Mouse (Mus musculus): ENCODE measurements at regions not wholly inside any gene's neighbourhood (a gene's known extent, or its start where the extent isn't known, plus 50 kb on each side); places are given as distances from the start of the nearest gene placed in this dataset.

DNA sequence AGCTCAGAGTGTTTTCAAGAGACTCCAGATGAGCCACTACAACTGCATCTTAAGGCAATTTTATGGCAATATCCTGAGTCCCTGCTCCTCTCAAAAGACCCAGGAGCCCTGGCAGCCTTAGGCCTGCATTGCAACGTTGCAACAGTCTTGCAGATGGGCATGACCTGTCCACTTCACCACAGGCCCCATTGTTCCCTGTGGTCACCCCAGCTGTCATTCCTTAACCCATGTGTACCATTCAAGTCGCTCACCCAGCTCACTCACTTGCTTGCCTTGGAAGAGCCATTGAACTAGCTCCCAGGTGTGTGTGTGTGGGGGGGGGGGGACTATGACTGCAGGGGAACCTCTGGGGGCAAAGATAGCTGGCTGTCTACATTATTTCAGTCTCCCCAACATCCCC, 110.8 kb downstream of the Efnb1 start:
- TF ChIP-seq CTCF (IDR thresholded peaks at IDR 0.05; ENCODE audit: borderline replicate concordance, control insufficient read depth, extremely low read depth, insufficient read depth, low read length, poor library complexity) = no peak
- TF ChIP-seq POLR2A (IDR thresholded peaks at IDR 0.05; ENCODE audit: control insufficient read depth, extremely low read depth, insufficient read depth, low read length, poor library complexity) = no peak
